Mouse (Mus musculus) gastrocnemius, postnatal 10 days (tissue): ENCODE measurements around the gene Ctrc. TPM values are rescaled to one million over a fixed set of nuclear protein-coding genes. Genes with fewer than 3 reads are reported as not detected.

Source experiments
- DNase-seq: peaks from one replicate; pipeline ENCODE4 v3.0.0; 2021; ENCODE audit warnings: mixed read lengths
- long read RNA-seq, 2 experiments: library from polyadenylated mRNA; stranded (forward); transcript quantifications; one replicate each; pipeline ENCODE4 v2.0.0; 2021
- total RNA-seq, 2 experiments: library from RNA; stranded (reverse); gene quantifications; 2 replicates each; pipeline ENCODE4 v1.2.3; 2021

The Ctrc gene
- total RNA-seq: not detected
- long read RNA-seq, experiment 1: 0 reads
- long read RNA-seq, experiment 2: 0 reads

DNA sequence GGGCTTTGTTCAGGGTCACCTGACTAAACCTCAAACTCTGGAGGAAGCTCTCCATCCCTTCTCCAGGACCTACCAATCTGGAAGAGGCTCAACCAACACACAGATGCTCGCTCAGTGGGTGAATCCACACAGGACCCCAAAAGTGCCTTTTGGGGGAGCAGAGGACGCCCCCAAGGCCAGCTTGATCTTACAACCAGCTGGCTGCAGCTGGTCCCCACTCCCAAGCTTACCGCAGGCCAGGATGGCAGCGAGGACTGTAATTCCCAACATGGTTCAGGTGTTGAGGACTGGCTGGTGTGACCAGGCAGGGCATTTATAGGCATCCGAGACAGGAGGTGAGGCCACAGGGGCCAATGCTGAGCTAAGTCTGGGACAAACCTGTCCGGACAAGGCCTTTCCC lies at the start of gene Ctrc:
TSS of gene Ctrc (minus strand) at position 361 of the 400 bp plus-strand sequence.
- DNase-seq: no peak

DNA sequence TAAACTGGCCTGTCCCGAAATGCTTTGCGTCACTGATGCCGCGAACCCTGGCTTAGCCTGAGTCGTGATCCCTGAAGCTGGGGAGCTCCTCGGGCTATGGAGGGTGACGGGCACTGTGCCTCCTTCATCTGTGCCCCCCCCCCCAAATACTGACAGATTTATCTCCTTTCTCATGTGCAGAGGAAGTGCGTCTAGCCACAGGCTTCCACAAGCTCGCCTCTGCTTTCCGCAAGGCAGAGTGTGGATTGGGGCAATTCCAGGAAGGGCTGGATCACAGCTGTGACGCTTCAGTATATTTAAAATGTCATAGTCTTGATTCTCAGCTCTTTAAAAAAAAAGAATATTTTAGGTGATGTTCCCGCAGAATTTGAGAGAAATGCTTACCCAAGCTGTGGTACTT lies 49.6 kb upstream of the Ctrc start:
- no peak for DNase-seq

DNA sequence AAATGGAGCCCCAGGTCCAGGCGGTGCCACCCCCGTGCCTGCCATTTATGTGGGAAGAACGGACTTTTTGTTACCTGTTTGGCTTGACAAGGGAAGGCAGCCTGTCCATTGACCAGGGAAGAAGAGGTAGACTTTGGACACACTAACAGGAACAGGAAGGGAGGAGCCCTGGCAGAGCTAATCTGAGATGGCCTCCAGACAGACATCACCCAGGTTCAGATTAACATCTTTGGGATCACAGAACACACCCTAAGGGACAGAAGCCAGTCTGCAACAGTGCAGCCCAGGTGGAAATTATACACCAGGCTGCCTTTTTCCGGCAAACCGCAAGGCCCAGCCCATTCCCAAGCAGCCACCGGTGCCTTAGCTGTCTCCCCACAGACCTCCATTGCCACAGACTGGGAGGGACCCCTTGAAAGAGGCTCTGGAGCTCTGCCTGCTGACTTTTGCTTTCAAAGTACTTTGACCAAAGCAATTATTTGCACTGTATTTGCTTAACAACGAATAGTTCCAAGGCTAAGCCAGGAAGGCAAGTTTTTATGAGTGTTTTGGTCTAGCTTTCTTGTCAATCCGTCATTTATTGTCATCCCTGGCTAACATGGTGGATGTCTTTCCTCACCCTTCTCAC lies 47.1 kb upstream of the Ctrc start:
- no peak for DNase-seq

DNA sequence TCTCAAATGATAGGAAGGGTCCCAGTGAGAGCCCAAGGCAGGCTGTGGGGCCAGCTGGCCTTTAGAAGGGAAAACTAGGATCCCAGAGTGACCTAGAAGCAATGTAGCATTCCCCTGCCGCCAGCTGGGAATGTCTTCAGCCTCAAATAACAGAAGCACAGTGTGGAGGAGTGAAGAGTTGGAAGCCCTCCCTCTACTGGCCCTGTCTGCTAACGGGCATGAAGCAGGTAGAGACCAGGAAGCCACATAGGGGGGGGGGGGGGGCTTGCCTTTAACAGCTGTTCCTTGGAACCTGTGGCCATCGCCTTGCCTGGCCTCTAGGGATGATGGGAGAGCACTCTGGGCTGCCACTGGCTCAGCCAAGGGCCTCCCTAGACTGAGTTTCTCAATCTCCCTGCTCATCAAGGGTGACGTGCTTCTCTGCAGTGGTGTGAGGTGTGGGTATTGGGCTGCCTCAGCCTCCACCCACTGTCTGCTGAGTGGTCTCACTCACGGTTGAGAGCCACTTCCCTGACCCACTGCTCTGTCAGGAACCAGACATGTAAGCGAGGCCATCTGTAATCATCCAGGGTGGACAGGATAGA lies 40.3 kb upstream of the Ctrc start:
- DNase-seq: no peak

DNA sequence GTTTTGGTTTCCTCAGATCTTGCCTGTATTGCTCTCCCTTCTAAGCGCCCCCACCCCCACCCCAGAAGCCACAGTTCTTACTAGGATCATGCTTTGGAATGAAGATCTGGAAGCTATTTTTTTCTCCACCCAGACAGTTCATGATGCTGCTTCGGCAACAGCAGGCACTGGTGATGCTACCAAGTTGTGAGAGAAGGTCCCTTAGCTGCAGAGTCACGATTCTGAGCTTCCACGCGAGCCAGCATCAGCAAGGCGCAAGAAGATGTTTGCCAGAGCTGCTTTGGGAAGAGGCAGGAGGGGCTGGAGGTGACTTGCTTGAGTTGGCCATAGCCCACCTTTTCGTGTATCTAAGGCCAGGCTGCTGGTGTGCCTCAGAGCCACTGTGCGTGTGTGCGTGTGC lies 39.3 kb upstream of the Ctrc start:
- DNase-seq: no peak

DNA sequence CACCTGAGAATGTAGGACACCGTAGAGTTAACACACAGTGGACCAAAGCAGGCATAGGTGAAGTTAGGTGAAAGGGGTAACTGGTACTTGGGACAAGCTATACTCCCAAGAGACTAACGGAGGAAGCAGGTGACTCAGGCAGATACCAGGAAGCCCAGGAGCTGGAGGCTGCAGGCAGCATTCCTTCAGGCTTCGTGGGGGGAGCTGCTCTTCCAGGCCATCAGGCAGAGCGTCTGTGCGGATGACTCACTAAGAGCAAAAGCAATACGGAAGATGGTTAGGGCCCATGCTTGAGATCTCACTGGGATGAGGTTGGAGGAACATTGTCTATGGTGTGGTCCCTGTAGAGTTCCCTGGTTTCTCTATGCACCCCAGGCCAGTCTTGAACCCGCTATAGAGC lies 36.7 kb upstream of the Ctrc start:
- DNase-seq: no peak

DNA sequence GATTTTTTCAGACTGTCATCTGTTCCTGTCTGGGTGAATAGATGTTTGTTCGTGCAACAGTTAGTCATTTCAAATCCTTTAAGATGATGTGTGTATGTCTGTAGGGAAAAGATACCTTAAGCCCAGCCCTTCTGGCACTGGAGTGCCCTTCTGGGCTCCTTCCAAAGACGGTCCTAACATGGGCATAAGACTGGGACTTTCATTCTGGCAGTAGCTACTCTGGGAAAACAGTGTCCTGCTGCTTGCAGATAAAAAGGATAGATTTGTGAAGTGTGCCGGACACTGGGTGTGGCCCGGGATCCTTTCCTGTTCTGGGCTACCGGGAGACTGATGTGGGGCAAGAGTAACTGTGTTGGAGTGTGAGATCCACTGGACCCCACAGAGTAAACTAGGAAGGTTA lies 35.8 kb upstream of the Ctrc start:
- DNase-seq: no peak

DNA sequence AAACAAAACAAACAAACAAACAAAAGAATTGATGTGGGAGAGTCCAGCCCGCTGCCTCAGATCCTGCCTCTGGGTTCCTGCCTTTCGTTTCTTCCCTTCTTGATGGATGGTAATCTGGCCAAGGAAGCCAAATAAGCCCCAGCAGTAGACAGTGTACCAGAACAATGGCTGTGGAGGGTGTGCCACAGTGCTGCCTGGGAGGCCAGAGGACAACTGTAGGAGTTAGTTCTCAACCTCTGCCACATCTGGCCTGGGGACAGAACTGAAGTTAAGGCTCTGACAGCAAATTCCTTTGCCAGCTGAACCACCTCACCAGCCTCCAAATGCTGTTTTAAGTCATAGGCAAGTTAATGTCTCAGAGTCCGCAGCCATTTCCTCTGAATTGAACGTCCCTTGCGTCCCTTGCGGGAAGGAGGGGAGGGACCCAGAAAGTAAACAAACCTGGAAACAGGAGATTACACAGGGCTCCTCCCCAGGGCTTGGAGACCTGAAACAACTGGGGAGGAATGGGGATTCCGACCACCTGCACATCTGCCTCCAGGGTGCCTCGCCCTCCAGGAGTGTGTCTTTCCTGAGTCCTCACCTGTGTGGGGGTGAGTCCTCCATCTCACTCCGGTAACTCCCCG lies 35.2 kb upstream of the Ctrc start:
- no peak for DNase-seq

DNA sequence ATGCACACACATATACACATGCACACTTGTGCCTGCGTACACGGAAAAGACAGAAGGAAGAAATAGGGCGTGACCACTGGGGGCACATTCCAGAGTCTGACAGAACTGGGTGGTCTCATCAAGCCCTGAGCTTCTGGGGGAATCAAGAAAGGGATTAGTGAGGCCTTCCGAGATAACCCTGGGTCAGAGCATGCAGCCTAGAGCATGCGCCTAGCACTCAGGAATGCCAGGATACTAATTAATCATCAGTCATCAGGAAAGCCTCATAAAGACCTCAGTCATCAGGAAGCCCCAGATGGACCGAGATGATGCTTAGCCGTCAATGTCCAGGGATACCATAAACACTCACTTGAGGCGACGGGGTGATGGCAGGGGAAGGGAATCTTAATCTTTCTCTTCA lies 33.7 kb upstream of the Ctrc start:
- DNase-seq: no peak

DNA sequence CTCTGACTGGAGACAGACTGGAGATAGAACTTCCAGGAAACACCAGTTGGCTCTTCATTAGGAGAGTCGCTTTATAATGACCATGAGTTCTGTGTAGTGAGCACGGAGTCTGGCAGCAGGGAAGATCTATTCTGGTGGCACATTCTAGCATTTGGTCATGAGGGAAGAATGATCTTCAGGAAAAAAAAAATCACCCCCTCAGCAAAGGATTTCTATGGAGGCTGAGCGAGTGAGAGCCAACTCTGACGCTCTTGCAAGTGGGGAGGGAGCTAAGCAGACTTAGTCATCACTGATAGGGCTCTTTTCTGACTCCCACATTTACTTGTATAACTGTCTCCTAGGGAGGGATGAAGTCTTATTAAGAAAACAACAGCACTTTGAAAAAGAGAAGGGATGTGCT lies 32.9 kb upstream of the Ctrc start:
- no peak for DNase-seq

DNA sequence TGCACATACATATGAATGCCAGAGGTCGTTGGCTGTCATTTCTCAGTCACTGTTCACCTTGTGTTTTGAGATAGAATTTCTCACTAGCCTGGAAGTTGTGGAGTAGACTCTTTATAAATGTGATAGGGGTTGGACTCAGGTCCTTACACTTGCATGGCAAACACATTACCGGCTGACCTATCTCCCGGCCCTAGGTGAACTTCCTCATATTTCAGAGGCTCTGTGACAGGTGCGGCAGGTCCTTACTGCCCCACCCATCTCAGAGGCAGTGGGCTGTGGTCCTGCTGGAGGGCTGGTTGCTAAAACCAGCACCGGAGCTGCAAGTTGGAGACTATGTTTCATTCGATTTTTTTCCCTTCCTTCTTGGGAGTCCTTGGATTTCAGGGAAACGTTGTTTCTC lies 32.5 kb upstream of the Ctrc start:
- no peak for DNase-seq

DNA sequence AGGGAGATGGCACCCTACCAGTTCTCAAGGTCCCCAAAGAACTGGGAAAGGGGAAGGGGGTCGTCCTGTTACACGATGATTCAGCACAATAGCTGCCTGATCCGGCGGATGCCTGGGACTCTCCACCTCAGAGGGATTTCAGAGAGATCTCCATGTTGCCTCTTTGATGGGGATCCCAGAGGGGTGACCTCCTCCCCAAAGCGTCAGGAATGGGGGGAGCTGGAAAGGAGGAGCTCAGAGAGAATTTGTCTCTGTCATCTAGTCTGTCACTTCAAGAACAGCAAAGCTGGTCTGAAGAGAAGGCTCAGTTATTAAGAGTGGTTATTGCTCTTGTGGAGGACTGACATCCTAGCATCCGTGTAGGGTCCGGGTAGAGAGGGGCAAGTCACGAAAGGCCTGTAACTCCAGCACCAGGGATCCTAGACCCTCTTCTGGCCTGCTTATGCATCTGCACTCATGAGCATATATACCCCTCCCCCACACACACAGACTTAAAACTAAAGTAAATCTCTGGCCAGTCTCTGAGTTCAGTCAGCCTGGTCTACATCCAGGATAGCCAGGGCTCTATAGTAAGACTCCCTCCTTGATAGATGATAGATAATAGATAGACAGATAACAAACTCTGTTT lies 29.4 kb upstream of the Ctrc start:
- DNase-seq: no peak

DNA sequence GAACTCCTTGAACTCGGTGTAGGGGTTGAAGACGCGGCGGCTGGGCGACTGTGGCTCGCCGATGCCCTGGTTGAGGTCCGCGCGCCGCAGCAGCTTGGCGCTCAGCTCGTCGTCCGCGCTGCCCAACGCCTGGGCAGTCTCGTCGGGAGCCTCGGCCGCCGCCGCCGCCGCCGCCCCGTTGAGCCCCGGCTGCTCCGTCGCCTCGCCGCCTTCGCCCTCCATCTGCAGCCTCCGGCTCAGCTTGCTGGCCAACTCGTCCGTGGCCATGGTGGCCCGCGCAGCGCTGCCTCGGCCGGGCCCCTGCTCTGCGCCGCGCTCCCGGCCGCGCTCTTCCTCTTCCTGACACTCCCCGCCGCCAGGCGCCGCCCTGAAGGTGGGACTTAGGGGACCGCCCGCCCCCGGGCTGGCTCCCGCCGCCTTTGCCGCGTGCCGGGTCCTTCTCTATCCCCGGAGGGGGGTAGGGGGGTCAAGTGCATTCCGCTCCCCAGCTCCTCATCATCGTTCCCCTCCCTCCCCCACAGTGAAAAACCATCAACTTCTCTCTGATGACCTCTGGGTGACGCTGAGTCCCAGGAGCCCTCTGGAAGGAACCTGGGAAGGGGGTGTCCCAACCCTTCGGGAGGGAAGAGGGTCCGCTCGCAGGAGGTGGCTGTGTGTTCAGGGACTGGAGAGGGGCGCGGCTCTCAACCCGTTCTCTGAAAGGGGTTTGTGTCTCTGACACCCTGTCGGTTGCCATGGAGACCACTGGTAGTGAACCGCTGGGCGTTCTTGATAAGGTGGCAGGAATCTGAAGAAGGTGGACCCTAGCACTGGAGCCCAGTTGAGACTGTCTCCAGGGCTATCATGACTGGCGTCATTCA lies 28.7 kb upstream of the Ctrc start, which contains the start of gene Efhd2:
TSS of gene Efhd2 (minus strand) at position 320 of the 860 bp plus-strand sequence.
- peak; percentile 82 for DNase-seq

DNA sequence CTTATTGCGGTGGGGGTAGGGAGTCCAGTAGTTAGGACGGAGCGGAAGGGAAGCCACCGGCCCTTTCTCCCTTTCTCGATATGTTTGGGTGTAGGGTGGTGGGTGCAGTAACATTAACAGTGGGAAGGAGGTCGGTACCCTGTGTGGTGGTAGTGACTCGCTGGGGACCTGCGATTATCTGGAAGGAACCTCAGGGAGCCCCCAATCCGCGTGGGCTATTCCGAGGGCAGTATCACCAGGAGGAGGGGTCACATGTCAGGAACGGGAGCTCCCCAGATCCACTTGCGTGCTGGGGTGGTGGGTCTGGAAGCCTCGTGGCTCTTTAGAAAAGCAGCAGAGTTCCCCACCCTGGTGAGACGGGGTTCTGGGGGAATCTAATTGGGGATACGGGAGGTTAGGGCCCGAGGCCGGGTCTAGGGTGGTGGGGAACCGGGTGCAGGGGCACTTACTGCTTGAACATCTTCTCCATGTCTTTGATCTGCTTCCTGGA lies 28.0 kb upstream of the Ctrc start:
- DNase-seq: no peak

DNA sequence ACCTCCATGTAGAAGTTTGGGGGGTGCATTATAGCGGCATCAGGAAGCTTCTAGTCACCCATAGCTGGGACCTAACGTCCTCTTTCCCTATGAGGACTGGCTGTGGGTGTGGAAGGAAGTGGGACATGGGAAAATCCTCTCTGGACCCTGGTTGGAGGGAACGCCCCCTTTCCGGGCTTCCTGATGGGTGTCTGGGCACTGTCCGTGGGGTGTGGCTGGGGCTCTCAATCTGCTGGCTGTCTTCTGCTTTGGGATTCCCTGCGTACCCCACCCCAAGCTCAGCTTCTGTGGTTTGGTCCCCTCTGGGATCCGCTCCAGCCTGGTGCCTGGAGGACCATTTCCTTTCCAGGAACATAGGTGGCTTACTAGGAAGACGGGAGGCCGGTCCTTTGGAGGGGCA lies 26.8 kb upstream of the Ctrc start:
- DNase-seq: peak; percentile 11

DNA sequence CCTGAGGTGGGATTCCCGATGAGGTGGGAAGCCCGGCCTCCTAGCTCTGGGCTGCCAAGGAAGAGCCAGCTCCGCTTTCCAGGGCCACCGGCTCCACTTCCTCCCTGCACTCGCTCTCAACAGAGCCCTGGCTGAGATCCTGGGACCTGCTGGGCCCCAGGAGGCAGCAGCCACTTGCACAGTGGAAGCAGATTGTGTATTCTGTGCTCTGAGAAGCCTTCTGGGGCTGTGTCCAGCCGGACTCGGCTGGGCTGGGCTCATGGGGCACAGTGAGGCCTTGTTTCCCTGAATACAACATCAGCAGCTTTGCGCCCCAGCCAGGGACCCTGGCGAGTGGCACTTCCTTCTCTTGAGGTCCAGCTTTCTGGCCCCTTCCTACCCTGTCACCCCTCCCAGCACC lies 25.8 kb upstream of the Ctrc start:
- DNase-seq: peak; percentile 27

DNA sequence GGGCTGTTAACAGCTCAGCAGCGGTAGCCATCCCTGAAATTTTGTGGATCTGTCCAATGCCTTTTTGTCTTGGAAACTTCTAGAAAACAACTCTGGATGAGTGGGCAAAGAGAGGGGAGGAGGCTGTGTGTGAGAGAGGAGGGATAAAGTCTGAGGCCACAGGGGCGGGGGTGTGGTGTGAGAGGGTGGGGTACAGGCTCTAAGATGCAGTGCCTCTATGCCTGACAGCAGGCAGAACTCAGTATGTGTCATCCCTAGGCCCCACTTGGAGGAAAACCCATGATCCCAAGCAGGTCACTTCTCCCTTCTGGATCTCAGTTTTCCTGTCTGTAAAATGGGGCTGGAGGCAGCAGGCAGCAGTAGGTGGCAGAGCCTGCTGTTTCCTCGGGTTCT lies 25.2 kb upstream of the Ctrc start:
- no peak for DNase-seq

DNA sequence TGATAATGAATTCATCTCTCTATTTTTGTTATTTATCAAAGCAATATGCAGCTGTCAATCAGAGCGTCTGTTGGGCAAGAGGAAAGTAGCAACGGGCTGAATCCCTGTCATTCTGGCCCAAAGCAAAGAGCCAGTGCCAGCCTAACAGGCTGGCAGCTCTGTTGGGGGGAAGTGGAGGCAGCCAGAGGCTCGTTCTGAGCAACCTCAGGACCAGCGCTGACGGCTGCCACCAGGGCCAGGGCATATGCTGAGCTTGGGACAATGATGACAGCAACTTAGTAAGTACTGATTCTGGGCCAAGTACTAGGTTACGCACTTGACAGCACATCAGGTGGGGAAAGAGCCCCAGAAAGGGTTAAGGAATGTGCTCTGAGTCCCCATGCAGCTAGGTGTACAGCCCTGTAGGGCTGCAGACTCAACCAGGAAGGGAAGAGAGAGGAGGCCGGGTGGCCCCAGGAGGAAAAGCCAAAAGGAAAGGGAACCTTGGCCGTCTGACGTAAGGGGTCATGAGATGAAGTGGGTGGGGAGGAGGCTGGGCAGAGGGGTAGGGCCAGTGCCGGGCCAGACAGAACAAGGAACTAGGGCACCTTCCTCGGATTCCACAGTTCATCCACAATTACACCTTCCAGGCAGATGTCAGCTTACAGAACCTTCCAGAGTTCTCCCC lies 24.6 kb upstream of the Ctrc start:
- DNase-seq: peak; percentile 27

DNA sequence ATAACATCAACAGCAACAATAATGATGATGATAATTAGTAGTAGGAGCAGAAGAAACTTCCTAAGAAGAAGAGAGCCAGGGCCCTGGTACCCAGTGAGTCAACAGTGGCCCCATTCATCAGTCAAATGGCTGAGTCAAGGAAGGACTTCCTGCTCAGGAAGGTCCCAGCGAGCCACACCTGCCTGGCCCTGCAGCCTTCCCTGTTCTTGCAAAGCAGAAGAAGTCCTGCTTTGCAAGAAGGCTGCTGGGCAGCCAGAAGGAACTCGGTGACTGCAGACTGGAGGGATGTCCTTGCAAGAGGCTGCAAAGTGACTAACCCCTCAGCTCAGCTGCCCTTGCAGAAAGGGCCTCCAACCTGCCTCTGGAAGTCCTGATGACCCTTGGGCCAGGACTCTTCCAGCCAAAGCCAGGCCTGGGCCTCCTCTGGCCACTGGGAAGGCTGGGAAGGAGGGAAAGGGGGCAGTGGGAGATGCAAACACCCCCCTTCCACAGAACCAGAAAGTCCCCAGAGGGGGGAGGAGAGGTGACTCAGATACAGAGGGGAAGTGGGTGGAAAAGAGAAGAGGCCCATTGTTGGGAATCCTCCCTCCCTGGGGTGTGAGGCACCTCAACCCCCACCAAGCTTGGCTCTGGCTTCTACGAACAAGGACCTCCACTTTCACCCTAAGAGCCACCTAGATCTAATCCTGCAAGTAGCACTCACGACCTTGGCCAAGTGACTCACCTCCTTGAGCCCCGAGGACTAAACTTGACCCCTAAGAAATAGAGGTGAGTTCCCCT lies 23.5 kb upstream of the Ctrc start:
- DNase-seq: no peak

DNA sequence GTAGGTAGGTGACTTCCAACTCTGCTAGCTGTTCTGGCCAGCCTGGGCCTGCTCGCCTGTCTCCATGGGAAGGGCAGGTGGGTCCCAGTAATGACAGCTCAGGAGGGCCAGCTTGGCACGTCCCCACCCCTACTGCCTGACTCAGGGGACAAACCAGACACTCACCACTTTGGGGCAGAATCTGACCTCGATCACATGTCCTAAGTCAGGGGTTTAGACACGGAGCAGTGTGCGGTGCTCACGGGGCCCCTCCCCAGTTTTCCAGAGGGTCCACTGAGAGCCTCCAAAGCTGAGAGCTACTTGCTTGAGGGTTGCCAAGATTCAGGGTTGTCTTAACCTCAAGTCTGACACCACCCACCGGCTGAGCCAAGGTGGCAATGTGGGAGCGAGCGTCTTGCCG lies 21.9 kb upstream of the Ctrc start:
- DNase-seq: peak; percentile 7

DNA sequence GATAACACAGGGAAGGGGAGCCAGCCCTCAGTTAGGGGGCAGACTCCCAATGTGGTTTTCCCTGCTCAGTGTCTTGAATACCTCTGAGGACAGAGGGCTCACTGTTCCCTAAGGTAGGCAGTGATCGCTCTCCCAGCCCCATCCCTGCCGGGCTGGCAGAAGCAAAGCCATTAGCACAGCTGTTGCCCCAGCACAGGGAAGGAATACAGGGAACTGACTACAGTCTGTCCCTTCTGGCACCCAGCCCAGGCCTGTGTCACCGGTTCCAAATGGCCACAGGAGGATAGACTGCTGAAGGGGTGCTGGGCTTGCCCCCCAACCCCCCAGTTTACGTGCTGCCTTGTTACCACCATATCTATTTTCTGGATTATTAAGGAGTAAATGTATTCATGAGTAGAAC lies 21.3 kb upstream of the Ctrc start:
- DNase-seq: peak; percentile 82
